Mouse (Mus musculus) lung, postnatal 0 days (tissue): ENCODE data around the gene Fshr. TPM values are rescaled to one million over a fixed set of nuclear protein-coding genes. Genes with fewer than 3 reads are reported as not detected.
"Not testable (repeated sequence)": the region's sequence is repeated elsewhere in the genome, so short reads cannot be mapped to it uniquely, and the experiment has no call there.

Experiments
- ATAC-seq: fragments of 200-750 bp; cut with Nextera tagmentation; 2 replicates; pipeline ENCODE4 v1.8.0; 2017; ENCODE audit warnings: moderate library complexity
- DNase-seq: peaks from one replicate; pipeline ENCODE4 v3.0.0-alpha.2; 2016; ENCODE audit warnings: low spot score
- H3K27ac ChIP-seq: fragments of 300-500 bp; sonication (generic); 2 replicates; pipeline ENCODE4 v1.5.1; 2014; ENCODE audit warnings: antibody characterized with exemption, mild to moderate bottlenecking, low read length, mixed read lengths
- H3K27me3 ChIP-seq: fragments of 300-500 bp; sonication (generic); replicated peaks from 2 replicates; pipeline ENCODE4 v1.6.1; 2014; ENCODE audit warnings: low read length, mixed read lengths; ENCODE audit not compliant: insufficient read depth
- H3K36me3 ChIP-seq: fragments of 300-500 bp; sonication (generic); 2 replicates; pipeline ENCODE4 v1.6.1; 2014; ENCODE audit warnings: low read length, mixed read lengths; ENCODE audit not compliant: insufficient read depth
- H3K4me1 ChIP-seq: fragments of 300-500 bp; sonication (generic); 2 replicates; pipeline ENCODE4 v1.6.1; 2014; ENCODE audit warnings: antibody characterized with exemption, low read depth, low read length, mixed read lengths; ENCODE audit not compliant: insufficient read depth
- H3K4me2 ChIP-seq: fragments of 300-500 bp; sonication (generic); replicated peaks from 2 replicates; pipeline ENCODE4 v1.6.1; 2014; ENCODE audit warnings: low read depth, mild to moderate bottlenecking, low read length, moderate library complexity, mixed read lengths
- H3K4me3 ChIP-seq: fragments of 300-500 bp; sonication (generic); 2 replicates; pipeline ENCODE4 v1.5.1; 2014; ENCODE audit warnings: low read depth, low read length
- H3K9ac ChIP-seq: fragments of 300-500 bp; sonication (generic); replicated peaks from 2 replicates; pipeline ENCODE4 v1.6.1; 2014; ENCODE audit warnings: low read depth, mild to moderate bottlenecking
- H3K9me3 ChIP-seq: fragments of 300-500 bp; sonication (generic); 2 replicates; pipeline ENCODE4 v1.6.1; 2016; ENCODE audit warnings: low read length, mixed read lengths
- CTCF ChIP-seq: IDR thresholded peaks from 2 replicates; pipeline ENCODE4 v1.5.1; 2016; ENCODE audit warnings: antibody characterized with exemption, mild to moderate bottlenecking
- EP300 ChIP-seq: IDR thresholded peaks from 2 replicates; pipeline ENCODE4 v1.6.1; 2016; ENCODE audit warnings: antibody characterized with exemption, mild to moderate bottlenecking, control low read depth
- WGBS: fragments of 180-500 bp; shearing (Covaris S2); extraction: QIAGEN DNeasy Blood & Tissue Kit; methylation state at CpG from one replicate; pipeline ENCODE4 v1.1.7; 2014; 5-methylcytosine and 5-hydroxymethylcytosine counted together
- polyA plus RNA-seq: library from polyadenylated mRNA; unstranded; fragments of >200 nt; fragmentation: Nextera tagmentation; extraction: Ambion mirVana; gene quantifications from 2 replicates; pipeline ENCODE4 v1.2.1, GENCODE M21; 2015

Fshr gene
- polyA plus RNA-seq, result not detected in 2 replicates

DNA sequence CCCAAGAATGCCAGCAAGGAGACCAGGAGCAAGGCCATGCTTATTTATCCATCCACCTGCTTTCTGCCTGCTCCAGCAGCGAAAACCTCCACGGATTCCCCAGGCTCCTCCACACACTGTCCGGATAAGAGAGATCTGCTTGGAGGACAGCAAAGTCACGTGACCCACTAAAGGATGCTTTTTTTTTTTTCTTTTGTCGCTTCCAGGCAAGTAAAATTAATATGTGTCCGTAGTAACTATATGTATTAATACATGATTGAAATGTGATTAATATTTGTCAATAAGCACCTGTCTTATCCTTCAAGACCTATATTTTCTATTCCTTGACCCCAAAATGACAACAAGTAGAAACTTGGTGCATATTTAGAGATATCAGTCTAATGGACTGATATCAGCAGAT is at the start of gene Fshr:
TSS of gene Fshr (minus strand) at position 101 of the 400 bp plus-strand sequence.
- no peak within 1 kb of the TSS for H3K27ac ChIP-seq
- TF ChIP-seq EP300, result no peak
- TF ChIP-seq CTCF, result no peak
- no peak within 1 kb of the TSS for H3K4me2 ChIP-seq
- no peaks in the 10 kb centered on the region for H3K4me1 ChIP-seq
- DNase-seq (no peak), ATAC-seq (no peak)
- no peaks in the 10 kb centered on the region for H3K9me3 ChIP-seq
- H3K4me3 ChIP-seq, result no peak within 1 kb of the TSS
- no peaks in the 10 kb centered on the region for H3K27me3 ChIP-seq
- whole genome bisulfite sequencing, result 85% methylated on average over 6 of the region's 6 CpGs
- no peak within 1 kb of the TSS for H3K9ac ChIP-seq
- no peaks in the 10 kb centered on the region for H3K36me3 ChIP-seq

GRCm38 (mm10) chr17:89202181-89202580 is 1.7 kb upstream of the Fshr start:
- Histone ChIP-seq H3K27me3 (no peaks in the 10 kb centered on the region), H3K9ac (no peak overlapping the region), H3K36me3 (no peaks in the 10 kb centered on the region), H3K27ac (no peak overlapping the region), H3K4me1 (no peaks in the 10 kb centered on the region), H3K4me2 (no peak overlapping the region), H3K9me3 (no peaks in the 10 kb centered on the region), H3K4me3 (no peak overlapping the region)
- 80% methylated on average over 6 of the region's 6 CpGs for WGBS
- DNase-seq (no peak), ATAC-seq (no peak)
- no peak for TF ChIP-seq CTCF
- TF ChIP-seq EP300, result no peak

- H3K4me2 ChIP-seq, result no peak overlapping the region
- no peak overlapping the region for H3K4me3 ChIP-seq
- H3K27ac ChIP-seq, result no peak overlapping the region
- 55% methylated on average over 1 of the region's 1 CpGs for WGBS
- H3K4me1 ChIP-seq, result no peaks in the 10 kb centered on the region
- no peaks in the 10 kb centered on the region for H3K9me3 ChIP-seq
- TF ChIP-seq CTCF (no peak), EP300 (no peak)
- H3K9ac ChIP-seq, result no peak overlapping the region
- H3K27me3 ChIP-seq, result no peaks in the 10 kb centered on the region
- no peaks in the 10 kb centered on the region for H3K36me3 ChIP-seq
- DNase-seq, result no peak
- no peak for ATAC-seq
Observed at GRCm38 (mm10) chr17:89173545-89173944, 26.9 kb downstream of the Fshr start.

DNA sequence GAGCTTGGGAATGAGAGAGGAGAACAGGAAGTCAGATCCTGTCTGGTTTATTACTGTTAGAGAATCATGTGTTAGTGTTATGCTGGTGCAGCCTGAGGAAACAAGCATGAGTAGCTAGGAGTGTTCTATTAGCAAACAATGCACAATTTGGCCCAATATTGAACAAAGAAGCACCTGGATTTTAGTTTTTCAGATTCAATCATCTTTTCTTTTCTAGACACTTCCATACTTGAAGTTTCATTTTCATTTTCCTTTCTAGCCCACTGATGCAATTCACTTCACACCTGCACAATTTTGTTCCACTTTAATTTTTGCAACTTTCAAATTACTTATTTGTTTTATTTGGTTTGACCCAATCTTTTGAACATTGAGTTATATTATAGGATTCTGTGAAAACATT is 35.7 kb downstream of the Fshr start:
- H3K9ac ChIP-seq, result no peak overlapping the region
- no peak overlapping the region for H3K4me2 ChIP-seq
- H3K4me3 ChIP-seq, result no peak overlapping the region
- H3K9me3 ChIP-seq, result no peaks in the 10 kb centered on the region
- H3K27me3 ChIP-seq, result no peaks in the 10 kb centered on the region
- no peak overlapping the region for H3K27ac ChIP-seq
- no peaks in the 10 kb centered on the region for H3K4me1 ChIP-seq
- DNase-seq (no peak), ATAC-seq (no peak)
- H3K36me3 ChIP-seq, result no peaks in the 10 kb centered on the region
- TF ChIP-seq EP300, result no peak
- TF ChIP-seq CTCF, result no peak

DNA sequence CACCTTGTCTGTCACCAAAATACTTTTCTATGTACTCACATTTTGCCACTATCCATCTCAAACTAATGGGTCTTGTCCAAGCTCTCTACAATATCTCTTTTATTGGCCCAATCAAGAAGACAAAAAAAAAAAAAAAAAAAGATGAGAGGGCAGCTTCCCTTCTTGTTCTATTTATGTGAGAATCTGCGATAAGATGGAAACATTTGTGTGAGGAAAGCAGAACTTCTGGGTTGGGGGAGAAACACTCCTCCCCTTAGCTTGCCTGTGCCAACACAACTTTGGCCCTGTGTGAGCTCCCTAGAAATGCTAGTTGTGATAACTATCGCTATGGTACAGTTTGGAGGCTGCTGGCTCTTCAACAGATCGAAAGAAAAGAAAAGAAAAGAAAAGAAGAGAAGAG is 38.0 kb downstream of the Fshr start:
- no peaks in the 10 kb centered on the region for H3K27me3 ChIP-seq
- WGBS, result 85% methylated on average over 3 of the region's 3 CpGs
- H3K36me3 ChIP-seq, result no peaks in the 10 kb centered on the region
- DNase-seq, result no peak
- H3K9ac ChIP-seq, result no peak overlapping the region
- no peak for TF ChIP-seq CTCF
- TF ChIP-seq EP300, result no peak
- H3K9me3 ChIP-seq, result no peaks in the 10 kb centered on the region
- H3K4me2 ChIP-seq, result no peak overlapping the region
- no peak for ATAC-seq
- no peak overlapping the region for H3K4me3 ChIP-seq
- H3K27ac ChIP-seq, result no peak overlapping the region
- H3K4me1 ChIP-seq, result no peaks in the 10 kb centered on the region

GRCm38 (mm10) chr17:89159343-89159742 is 41.1 kb downstream of the Fshr start:
- H3K9me3 ChIP-seq, ATAC-seq, H3K4me3 ChIP-seq, H3K9ac ChIP-seq, H3K4me1 ChIP-seq, H3K27ac ChIP-seq, DNase-seq, H3K36me3 ChIP-seq, H3K4me2 ChIP-seq, H3K27me3 ChIP-seq: not testable (repeated sequence)
- WGBS, result 87% methylated on average over 3 of the region's 3 CpGs

GRCm38 (mm10) chr17:89144806-89145205 is 55.7 kb downstream of the Fshr start:
- Histone ChIP-seq H3K4me1 (no peaks in the 10 kb centered on the region), H3K9me3 (no peaks in the 10 kb centered on the region), H3K27me3 (no peaks in the 10 kb centered on the region), H3K27ac (no peak overlapping the region), H3K36me3 (no peaks in the 10 kb centered on the region), H3K4me3 (no peak overlapping the region), H3K9ac (no peak overlapping the region), H3K4me2 (no peak overlapping the region)
- WGBS, result 77% methylated on average over 6 of the region's 6 CpGs
- DNase-seq (no peak), ATAC-seq (no peak)
- TF ChIP-seq EP300 (no peak), CTCF (no peak)
